Mouse (Mus musculus) heart, embryonic 14.5 days (tissue): ENCODE results near the gene Olfm2. TPM values are rescaled to one million over a fixed set of nuclear protein-coding genes. Genes with fewer than 3 reads are reported as not detected.

Experiments
- ATAC-seq: fragments of 200-750 bp; cut with Nextera tagmentation; 2 replicates; pipeline ENCODE4 v1.8.0; 2017; ENCODE audit warnings: low read depth, moderate TSS enrichment; ENCODE audit not compliant: insufficient number of reproducible peaks, insufficient read depth, low FRiP score
- H3K27ac ChIP-seq, 2 experiments: fragments of 200-500 bp in 1 of 2; fragments of 300-500 bp in 1 of 2; sonication (generic) in 1 of 2; replicated peaks in 1 of 2; 2 replicates each; pipeline ENCODE4 v1.5.1; 2012 to 2014; ENCODE audit warnings: low read depth in 2 of 2, low read length in 2 of 2, control low read depth in 1 of 2, mild to moderate bottlenecking in 1 of 2, mixed read lengths in 1 of 2; ENCODE audit not compliant: control insufficient read depth in 1 of 2, insufficient read depth in 1 of 2
- H3K27me3 ChIP-seq: fragments of 300-500 bp; sonication (generic); 2 replicates; pipeline ENCODE4 v1.6.1; 2014; ENCODE audit warnings: mild to moderate bottlenecking, low read length, control low read depth; ENCODE audit not compliant: control insufficient read depth, insufficient read depth
- H3K36me3 ChIP-seq: fragments of 300-500 bp; sonication (generic); 2 replicates; pipeline ENCODE4 v1.6.1; 2014; ENCODE audit warnings: mild to moderate bottlenecking, control low read depth, low read length, mixed read lengths; ENCODE audit not compliant: control insufficient read depth, insufficient read depth
- H3K4me1 ChIP-seq, 2 experiments: fragments of 200-500 bp in 1 of 2; fragments of 300-500 bp in 1 of 2; sonication (generic) in 1 of 2; 2 replicates each; pipeline ENCODE4 v1.6.1; 2012 to 2014; ENCODE audit warnings: low read length in 2 of 2, control low read depth in 1 of 2, mixed read lengths in 1 of 2; ENCODE audit not compliant: control insufficient read depth in 2 of 2, insufficient read depth in 2 of 2
- H3K4me2 ChIP-seq: fragments of 300-500 bp; sonication (generic); 2 replicates; pipeline ENCODE4 v1.6.1; 2014; ENCODE audit warnings: mild to moderate bottlenecking, low read length
- H3K4me3 ChIP-seq, 2 experiments: fragments of 200-500 bp in 1 of 2; fragments of 300-500 bp in 1 of 2; sonication (generic) in 1 of 2; 2 replicates each; pipeline ENCODE4 v1.5.1; 2012 to 2014; ENCODE audit warnings: low read length in 2 of 2, mild to moderate bottlenecking in 2 of 2, control low read depth in 1 of 2, low read depth in 1 of 2, moderate library complexity in 1 of 2; ENCODE audit not compliant: control insufficient read depth in 1 of 2, insufficient read depth in 1 of 2
- H3K9ac ChIP-seq: fragments of 300-500 bp; sonication (generic); 2 replicates; pipeline ENCODE4 v1.6.1; 2014; ENCODE audit warnings: mild to moderate bottlenecking, low read length
- H3K9me3 ChIP-seq: fragments of 300-500 bp; sonication (generic); 2 replicates; pipeline ENCODE4 v1.6.1; 2016; ENCODE audit warnings: low read length, control low read depth; ENCODE audit not compliant: control insufficient read depth
- WGBS: fragments of 180-500 bp; shearing (Covaris S2); extraction: QIAGEN DNeasy Blood & Tissue Kit; methylation state at CpG from one replicate; pipeline ENCODE4 v1.1.7; 2014; 5-methylcytosine and 5-hydroxymethylcytosine counted together
- polyA plus RNA-seq: library from polyadenylated mRNA; unstranded; fragments of >200 nt; fragmentation: Nextera tagmentation; extraction: Ambion mirVana; gene quantifications from 2 replicates; pipeline ENCODE4 v1.2.1, GENCODE M21; 2014

Gene Olfm2
- polyA plus RNA-seq, 1 experiment from 2014 or later: 1.3 TPM

GRCm38 (mm10) chr9:20765274-20765673 is 19.1 kb upstream of the Olfm2 start:
- WGBS: 69% methylated on average over 2 of the region's 2 CpGs
- no peak overlapping the region for H3K9ac ChIP-seq
- no peak overlapping the region for H3K4me2 ChIP-seq
- H3K9me3 ChIP-seq: no peaks in the 10 kb centered on the region
- H3K27ac ChIP-seq: no peak overlapping the region
- no peak overlapping the region for H3K4me3 ChIP-seq
- no peaks in the 10 kb centered on the region for H3K4me1 ChIP-seq
- no peak for ATAC-seq
- H3K36me3 ChIP-seq: no peaks in the 10 kb centered on the region
- no peaks in the 10 kb centered on the region for H3K27me3 ChIP-seq

- Histone ChIP-seq H3K9ac (no peak overlapping the region), H3K4me2 (no peak overlapping the region), H3K4me1 (no peaks in the 10 kb centered on the region), H3K27ac (no peak overlapping the region), H3K27me3 (no peaks in the 10 kb centered on the region), H3K9me3 (no peaks in the 10 kb centered on the region), H3K4me3 (no peak overlapping the region), H3K36me3 (no peaks in the 10 kb centered on the region)
- no peak for ATAC-seq
- WGBS: 75% methylated on average over 1 of the region's 1 CpGs
These were observed 16.9 kb upstream of the Olfm2 start for GRCm38 (mm10) chr9:20763099-20763498.

GRCm38 (mm10) chr9:20762197-20762961 is 16.2 kb upstream of the Olfm2 start:
- H3K9me3 ChIP-seq: no peaks in the 10 kb centered on the region
- ATAC-seq: no peak
- H3K27ac ChIP-seq: no peak overlapping the region
- H3K4me2 ChIP-seq: no peak overlapping the region
- H3K4me3 ChIP-seq: no peak overlapping the region
- 51% methylated on average over 7 of the region's 7 CpGs for WGBS
- H3K9ac ChIP-seq: no peak overlapping the region
- H3K36me3 ChIP-seq: no peaks in the 10 kb centered on the region
- no peaks in the 10 kb centered on the region for H3K27me3 ChIP-seq
- no peaks in the 10 kb centered on the region for H3K4me1 ChIP-seq

GRCm38 (mm10) chr9:20761388-20761787 is 15.2 kb upstream of the Olfm2 start:
- Histone ChIP-seq H3K27me3 (no peaks in the 10 kb centered on the region), H3K9ac (no peak overlapping the region), H3K4me2 (no peak overlapping the region), H3K9me3 (no peaks in the 10 kb centered on the region), H3K4me3 (no peak overlapping the region), H3K36me3 (no peaks in the 10 kb centered on the region), H3K4me1 (no peaks in the 10 kb centered on the region), H3K27ac (no peak overlapping the region)
- 71% methylated on average over 3 of the region's 3 CpGs for WGBS
- ATAC-seq: no peak

- Histone ChIP-seq H3K27me3 (no peaks in the 10 kb centered on the region), H3K4me3 (no peak overlapping the region), H3K36me3 (no peaks in the 10 kb centered on the region), H3K27ac (no peak overlapping the region), H3K9me3 (no peaks in the 10 kb centered on the region), H3K4me1 (no peaks in the 10 kb centered on the region), H3K4me2 (no peak overlapping the region), H3K9ac (no peak overlapping the region)
- WGBS: 41% methylated on average over 12 of the region's 12 CpGs
- no peak for ATAC-seq
These were observed 14.7 kb upstream of the Olfm2 start for GRCm38 (mm10) chr9:20760813-20761212.

GRCm38 (mm10) chr9:20758896-20759295 is 12.7 kb upstream of the Olfm2 start:
- Histone ChIP-seq H3K9me3 (no peaks in the 10 kb centered on the region), H3K4me1 (no peaks in the 10 kb centered on the region), H3K9ac (no peak overlapping the region), H3K4me2 (no peak overlapping the region), H3K27me3 (no peaks in the 10 kb centered on the region), H3K4me3 (no peak overlapping the region), H3K27ac (no peak overlapping the region), H3K36me3 (no peaks in the 10 kb centered on the region)
- no peak for ATAC-seq
- WGBS: 80% methylated on average over 6 of the region's 6 CpGs

GRCm38 (mm10) chr9:20758243-20758642 is 12.1 kb upstream of the Olfm2 start:
- no peak overlapping the region for H3K4me3 ChIP-seq
- H3K27ac ChIP-seq: no peak overlapping the region
- no peak overlapping the region for H3K9ac ChIP-seq
- WGBS: 73% methylated on average over 2 of the region's 2 CpGs
- H3K36me3 ChIP-seq: no peaks in the 10 kb centered on the region
- ATAC-seq: no peak
- no peaks in the 10 kb centered on the region for H3K4me1 ChIP-seq
- H3K4me2 ChIP-seq: no peak overlapping the region
- no peaks in the 10 kb centered on the region for H3K27me3 ChIP-seq
- H3K9me3 ChIP-seq: no peaks in the 10 kb centered on the region
